Mouse (Mus musculus) lung, postnatal 36 days (tissue): ENCODE data around the gene Hydin.
A peak's percentile ranks its signal among the peaks of the same experiment; 100 is the strongest.
"Not testable (repeated sequence)": the region's sequence is repeated elsewhere in the genome, so short reads cannot be mapped to it uniquely, and the experiment has no call there.

ENCODE experiments used
- DNase-seq: peaks from one replicate; pipeline ENCODE4 v3.0.0; 2022; ENCODE audit warnings: mixed read lengths

Hydin gene

DNA sequence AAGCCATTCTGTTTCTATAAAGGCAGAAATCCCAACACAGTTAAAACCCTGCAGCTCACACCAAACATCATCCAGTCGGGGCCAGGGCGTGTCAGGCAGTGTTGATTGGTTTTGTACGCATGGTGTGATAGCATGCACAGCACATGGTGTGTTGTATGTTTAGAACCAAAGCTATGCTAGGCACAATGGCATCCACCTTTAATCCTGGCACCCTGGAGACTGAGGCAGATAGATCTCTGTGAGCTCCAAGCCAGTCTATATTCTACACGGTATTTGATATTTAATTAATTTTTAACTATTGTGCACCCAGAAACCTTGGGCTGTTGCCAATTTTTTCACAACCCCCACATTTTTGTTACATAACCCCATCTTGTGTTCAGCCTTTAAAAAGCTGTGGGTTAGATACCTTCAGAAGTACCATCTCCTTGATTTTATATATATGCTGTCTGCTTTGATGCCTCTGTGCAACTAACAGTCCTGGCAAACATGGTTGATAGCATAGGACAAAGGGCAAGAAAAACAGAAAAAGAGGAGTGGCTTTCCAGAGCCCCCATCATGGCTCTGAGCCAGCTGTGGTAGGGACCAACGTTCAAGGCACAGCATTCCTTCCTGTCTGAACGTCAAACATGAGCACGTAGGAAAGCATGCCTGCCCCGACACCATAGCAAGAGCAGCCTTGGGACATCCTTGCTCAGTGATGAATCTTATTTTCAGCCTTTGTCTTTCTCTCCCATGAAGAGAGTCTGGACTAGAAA lies 263.4 kb downstream of the Hydin start:
- no peak for DNase-seq

DNA sequence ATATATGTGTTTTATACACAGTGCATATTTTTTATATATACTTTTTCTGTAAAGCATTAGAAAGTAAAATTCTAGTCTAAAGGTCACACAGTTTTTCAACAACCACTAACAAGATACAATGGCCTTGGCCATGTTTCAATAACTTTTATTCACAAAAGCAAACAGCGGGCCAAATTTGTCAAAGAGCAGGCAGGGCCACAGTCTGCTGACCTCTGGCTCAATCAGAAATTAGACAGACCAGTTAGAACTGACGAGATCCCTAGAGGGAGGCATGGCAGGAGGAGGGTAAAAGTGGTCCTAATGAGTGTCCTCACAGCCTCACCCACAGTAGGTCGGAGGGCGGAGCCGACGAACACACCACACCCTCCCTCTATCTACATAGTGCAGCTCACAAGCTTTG lies 267.0 kb downstream of the Hydin start:
- no peak for DNase-seq

DNA sequence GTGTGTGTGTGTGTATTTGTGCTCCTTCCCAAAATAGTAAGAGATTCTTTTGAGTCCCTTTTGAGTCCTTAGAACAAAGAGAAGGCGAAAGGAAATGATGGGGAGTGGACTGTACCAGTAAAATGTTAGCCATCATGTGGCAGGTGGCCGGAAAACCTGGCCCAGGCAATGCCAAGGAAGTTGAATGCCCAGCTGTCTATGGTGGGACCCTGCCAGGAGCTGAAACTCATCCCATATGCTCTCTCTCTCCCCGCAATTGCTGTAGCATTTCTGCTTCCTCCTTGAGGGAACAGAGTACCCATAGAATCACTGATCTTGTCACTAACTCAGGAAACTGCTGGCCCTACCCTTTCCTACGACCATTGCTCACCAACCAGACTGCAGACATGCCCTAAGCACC lies 271.1 kb downstream of the Hydin start:
- DNase-seq, result no peak

DNA sequence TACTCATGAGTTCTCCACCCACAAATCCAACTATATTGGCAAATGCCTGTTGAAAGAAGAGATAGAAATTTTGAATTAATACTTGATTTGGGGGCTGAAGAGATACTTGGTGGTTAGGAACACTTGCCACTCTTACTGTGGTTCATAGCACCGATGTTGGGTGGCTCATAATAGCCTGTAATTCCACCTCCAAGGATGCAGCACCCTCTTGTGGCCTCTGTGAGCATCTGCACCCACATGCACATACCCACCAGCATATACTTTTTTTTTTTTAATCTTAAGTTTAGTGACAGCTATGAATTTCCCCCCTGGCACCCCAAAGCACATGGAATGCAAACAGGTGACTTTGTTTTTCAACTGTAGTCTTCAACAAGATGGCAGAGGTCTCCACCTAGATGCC lies 283.6 kb downstream of the Hydin start:
- DNase-seq, result no peak

DNA sequence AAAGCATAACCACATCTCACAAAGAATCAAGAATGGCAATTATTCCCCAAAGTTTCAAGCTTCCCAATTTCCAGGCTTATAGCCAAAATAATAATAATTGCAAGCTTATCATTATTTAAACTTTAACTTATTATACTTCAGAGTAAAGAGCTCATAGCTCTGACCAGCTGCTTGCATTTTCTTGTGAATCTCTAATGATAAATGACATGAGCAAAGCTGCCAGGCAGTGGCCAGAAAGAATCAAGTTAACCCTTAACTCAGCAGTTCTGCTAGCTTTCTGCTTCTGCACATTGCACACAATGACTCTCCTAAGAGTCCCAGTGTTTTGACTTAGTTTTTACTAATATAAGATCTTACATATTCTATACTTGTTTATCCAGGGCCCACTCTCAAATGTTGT lies 285.3 kb downstream of the Hydin start:
- DNase-seq, result not testable (repeated sequence)

GRCm38 (mm10) chr8:110592641-110593040 lies 325.9 kb downstream of the Hydin start:
- no peak for DNase-seq

DNA sequence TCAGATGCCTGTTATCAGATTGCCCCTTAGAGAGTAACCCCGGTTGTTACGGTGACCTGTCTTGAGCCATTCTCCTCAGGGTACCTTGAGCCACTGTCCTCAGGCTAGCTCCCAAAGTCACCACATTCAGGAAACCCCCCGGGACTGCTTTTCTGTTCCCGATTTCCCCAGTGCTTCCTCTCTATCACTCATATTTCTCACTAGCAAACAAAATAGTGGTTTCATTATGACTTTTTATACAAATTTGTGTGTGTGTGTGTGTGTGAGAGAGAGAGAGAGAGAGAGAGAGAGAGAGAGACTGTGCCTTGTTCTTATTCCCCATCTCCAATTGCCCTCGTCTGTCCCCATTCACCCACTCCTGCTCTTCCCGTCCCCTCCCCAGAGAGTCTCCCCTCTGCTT lies 327.4 kb downstream of the Hydin start:
- DNase-seq, result no peak

- DNase-seq, result peak; percentile 65
These were observed 337.8 kb downstream of the Hydin start for GRCm38 (mm10) chr8:110604556-110604955.

- DNase-seq, result no peak
These were observed 338.7 kb downstream of the Hydin start for GRCm38 (mm10) chr8:110605401-110606015.

DNA sequence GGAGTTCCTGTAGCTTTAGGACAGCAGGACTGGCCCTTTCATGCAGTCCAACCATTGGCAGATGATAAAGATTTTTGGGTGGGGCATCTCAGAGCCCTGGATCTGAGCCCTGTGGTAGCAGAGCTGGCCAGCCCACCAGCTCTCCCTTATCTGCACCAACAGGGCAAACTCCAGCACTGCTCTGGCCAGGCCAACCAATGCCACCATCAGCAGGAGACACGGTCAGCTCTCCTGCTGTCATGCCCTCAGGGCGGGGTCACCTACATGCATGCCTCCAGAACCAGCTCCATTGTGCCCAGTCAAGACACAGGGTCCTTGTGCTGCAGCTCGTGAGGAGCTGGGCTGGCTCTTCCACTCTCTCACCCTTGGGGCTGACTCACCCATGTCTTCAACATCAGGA lies 349.0 kb downstream of the Hydin start:
- DNase-seq, result no peak

GRCm38 (mm10) chr8:110617801-110618358 lies 351.1 kb downstream of the Hydin start:
- no peak for DNase-seq

- peak; percentile 99 for DNase-seq
These were observed 351.8 kb downstream of the Hydin start, which contains the start of gene Vac14 for GRCm38 (mm10) chr8:110618391-110619207. TSS of gene Vac14 (plus strand) at chr8:110618585.

GRCm38 (mm10) chr8:110619208-110619574 lies 352.4 kb downstream of the Hydin start:
- peak; percentile 42 for DNase-seq

GRCm38 (mm10) chr8:110619919-110620318 lies 353.1 kb downstream of the Hydin start:
- no peak for DNase-seq

- DNase-seq, result no peak
These were observed 359.7 kb downstream of the Hydin start for GRCm38 (mm10) chr8:110626431-110626830.

- peak; percentile 75 for DNase-seq
These were observed 362.7 kb downstream of the Hydin start for GRCm38 (mm10) chr8:110629245-110630063.

DNA sequence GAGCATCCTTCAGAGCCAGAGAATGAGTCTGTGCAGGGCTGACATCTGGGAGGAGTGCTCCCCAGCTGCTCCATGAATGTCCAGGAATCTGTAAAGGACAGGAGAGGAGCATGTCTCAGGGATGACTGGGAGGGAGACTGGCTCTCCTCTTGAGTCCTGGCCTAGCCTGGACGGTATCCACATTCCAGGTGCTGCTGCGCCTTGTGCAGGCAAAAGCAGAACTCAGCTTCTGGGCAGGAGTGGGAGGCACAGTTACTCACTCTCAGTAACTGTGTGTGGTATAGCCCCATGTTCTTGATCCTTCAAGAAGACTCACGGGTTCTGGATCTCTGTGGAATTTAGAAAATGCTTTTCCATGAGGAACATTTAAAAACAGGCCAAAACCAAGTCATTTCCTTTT lies 363.3 kb downstream of the Hydin start:
- DNase-seq, result no peak

DNA sequence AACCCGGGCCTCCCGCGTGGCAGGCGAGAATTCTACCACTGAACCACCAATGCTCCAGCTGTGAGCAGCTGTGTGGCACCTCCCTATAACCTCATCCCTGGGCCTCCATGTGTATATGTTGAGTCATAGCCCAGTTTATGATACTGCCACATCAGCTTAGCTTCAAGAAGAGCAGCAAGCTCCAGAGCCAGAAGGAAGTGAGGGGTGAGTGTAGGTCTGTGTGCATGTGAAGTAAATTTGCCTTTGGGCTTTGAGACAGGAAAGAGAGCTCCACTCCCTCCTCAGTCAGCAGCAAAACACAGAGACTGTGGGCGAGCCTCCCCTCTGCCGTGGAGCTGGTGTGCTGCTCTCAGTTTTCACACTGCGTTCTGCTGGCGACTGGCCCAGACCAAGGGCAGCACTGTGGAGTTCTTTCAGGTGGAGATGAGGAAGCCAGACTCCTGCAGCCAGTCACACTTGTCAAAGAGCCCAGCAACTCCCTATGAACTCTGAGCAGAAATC lies 363.8 kb downstream of the Hydin start:
- DNase-seq, result peak; percentile 24

- no peak for DNase-seq
These were observed 364.4 kb downstream of the Hydin start for GRCm38 (mm10) chr8:110631201-110631600.

GRCm38 (mm10) chr8:110633814-110634213 lies 367.0 kb downstream of the Hydin start:
- no peak for DNase-seq

DNA sequence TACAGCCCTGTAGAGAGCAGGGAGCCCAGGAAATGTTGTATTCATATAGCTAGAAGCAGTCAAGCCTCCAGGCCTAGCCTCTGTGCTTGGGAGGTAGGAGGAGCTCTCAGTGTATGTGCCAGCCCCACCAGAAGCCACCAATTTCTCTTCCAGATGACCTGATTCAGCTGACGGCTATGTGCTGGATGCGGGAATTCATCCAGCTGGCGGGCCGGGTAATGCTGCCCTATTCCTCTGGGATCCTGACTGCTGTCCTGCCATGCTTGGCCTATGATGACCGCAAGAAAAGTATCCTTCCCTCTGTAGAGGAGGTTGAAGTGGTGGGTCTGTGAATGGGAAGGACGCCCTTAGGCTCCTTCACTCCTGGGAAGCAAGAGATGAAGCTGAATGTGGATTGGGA lies 369.4 kb downstream of the Hydin start:
- DNase-seq, result no peak

DNA sequence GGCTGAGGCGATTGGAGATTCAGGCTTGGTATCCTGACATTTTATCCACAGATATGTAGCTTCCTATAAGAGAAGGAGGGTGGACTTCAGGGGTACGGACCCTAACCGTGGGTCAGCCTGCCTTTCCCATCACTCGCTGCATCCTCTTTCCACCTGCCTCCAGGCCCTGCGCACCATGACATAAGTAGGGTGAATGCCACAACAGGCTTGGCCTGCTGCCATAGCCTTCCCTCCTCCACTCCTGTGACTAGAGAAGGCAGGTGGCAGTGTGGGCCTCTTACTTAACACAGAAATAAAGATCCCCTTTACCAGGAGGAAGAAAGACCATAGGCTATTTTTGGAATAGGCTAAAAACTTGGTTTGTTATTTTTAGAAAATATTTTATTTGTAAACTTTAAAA lies 375.6 kb downstream of the Hydin start:
- no peak for DNase-seq
